Mouse (Mus musculus) kidney, embryonic 16.5 days (tissue): ENCODE data around the gene Polr2h. TPM values are rescaled to one million over a fixed set of nuclear protein-coding genes. Genes with fewer than 3 reads are reported as not detected.
A peak's percentile ranks its signal among the peaks of the same experiment; 100 is the strongest.

Experiments used
- ATAC-seq: fragments of 200-750 bp; cut with Nextera tagmentation; 2 replicates; pipeline ENCODE4 v1.8.0; 2017; ENCODE audit warnings: moderate TSS enrichment; ENCODE audit not compliant: low FRiP score, low TSS enrichment
- H3K27ac ChIP-seq: fragments of 300-500 bp; sonication (generic); 2 replicates; pipeline ENCODE4 v1.5.1; 2014; ENCODE audit warnings: low read length
- H3K27me3 ChIP-seq: fragments of 300-500 bp; sonication (generic); 2 replicates; pipeline ENCODE4 v1.6.1; 2014; ENCODE audit warnings: low read length, control low read depth, mixed read lengths; ENCODE audit not compliant: insufficient read depth
- H3K36me3 ChIP-seq: fragments of 300-500 bp; sonication (generic); 2 replicates; pipeline ENCODE4 v1.6.1; 2014; ENCODE audit warnings: low read length, control low read depth, mixed read lengths; ENCODE audit not compliant: insufficient read depth
- H3K4me1 ChIP-seq: fragments of 300-500 bp; sonication (generic); 2 replicates; pipeline ENCODE4 v1.6.1; 2014; ENCODE audit warnings: low read length, control low read depth, mixed read lengths; ENCODE audit not compliant: insufficient read depth
- H3K4me2 ChIP-seq: fragments of 300-500 bp; sonication (generic); replicated peaks from 2 replicates; pipeline ENCODE4 v1.6.1; 2014; ENCODE audit warnings: low read depth, low read length
- H3K4me3 ChIP-seq: fragments of 300-500 bp; sonication (generic); 2 replicates; pipeline ENCODE4 v1.5.1; 2014; ENCODE audit warnings: mild to moderate bottlenecking, low read length
- H3K9ac ChIP-seq: fragments of 300-500 bp; sonication (generic); replicated peaks from 2 replicates; pipeline ENCODE4 v1.6.1; 2014; ENCODE audit warnings: low read length
- H3K9me3 ChIP-seq: fragments of 300-500 bp; sonication (generic); 2 replicates; pipeline ENCODE4 v1.6.1; 2016; ENCODE audit warnings: low read length, control low read depth
- WGBS: fragments of 180-500 bp; shearing (Covaris S2); extraction: QIAGEN DNeasy Blood & Tissue Kit; methylation state at CpG from one replicate; pipeline ENCODE4 v1.1.7; 2014; 5-methylcytosine and 5-hydroxymethylcytosine counted together
- polyA plus RNA-seq: library from polyadenylated mRNA; unstranded; fragments of >200 nt; fragmentation: Nextera tagmentation; extraction: Ambion mirVana; gene quantifications from 2 replicates; pipeline ENCODE4 v1.2.1, GENCODE M21; 2015

Polr2h gene
- polyA plus RNA-seq, 1 experiment from 2014 or later, result 119 TPM

DNA sequence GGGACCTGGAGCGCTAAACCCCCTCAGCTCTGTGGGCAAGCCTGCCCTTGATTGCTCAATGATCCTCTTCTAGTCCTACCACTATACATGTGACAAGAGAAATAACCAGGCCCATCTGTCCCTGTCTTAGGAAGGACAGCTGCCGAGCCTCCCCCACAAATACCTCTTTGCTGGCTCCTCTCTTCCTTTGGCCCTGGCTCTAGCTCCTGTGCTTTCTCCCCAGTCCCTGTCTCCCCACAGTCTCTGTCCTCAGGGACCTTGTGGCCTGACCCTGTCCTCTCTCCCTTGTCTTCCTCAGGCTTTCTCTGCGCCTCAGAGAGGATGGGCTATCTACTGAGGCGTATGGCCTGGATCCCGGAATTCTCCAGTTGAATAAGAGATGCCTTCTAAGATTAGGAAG, 14.2 kb downstream of the Polr2h start:
- H3K4me3 ChIP-seq, result no peak overlapping the region
- H3K9me3 ChIP-seq, result no peaks in the 10 kb centered on the region
- H3K9ac ChIP-seq, result no peak overlapping the region
- H3K27ac ChIP-seq, result no peak overlapping the region
- ATAC-seq, result no peak
- no peak overlapping the region for H3K4me2 ChIP-seq
- peaks cover 28% of the 10 kb centered on the region for H3K4me1 ChIP-seq
- 50% methylated on average over 5 of the region's 5 CpGs for WGBS
- no peaks in the 10 kb centered on the region for H3K36me3 ChIP-seq
- peaks cover 32% of the 10 kb centered on the region for H3K27me3 ChIP-seq

DNA sequence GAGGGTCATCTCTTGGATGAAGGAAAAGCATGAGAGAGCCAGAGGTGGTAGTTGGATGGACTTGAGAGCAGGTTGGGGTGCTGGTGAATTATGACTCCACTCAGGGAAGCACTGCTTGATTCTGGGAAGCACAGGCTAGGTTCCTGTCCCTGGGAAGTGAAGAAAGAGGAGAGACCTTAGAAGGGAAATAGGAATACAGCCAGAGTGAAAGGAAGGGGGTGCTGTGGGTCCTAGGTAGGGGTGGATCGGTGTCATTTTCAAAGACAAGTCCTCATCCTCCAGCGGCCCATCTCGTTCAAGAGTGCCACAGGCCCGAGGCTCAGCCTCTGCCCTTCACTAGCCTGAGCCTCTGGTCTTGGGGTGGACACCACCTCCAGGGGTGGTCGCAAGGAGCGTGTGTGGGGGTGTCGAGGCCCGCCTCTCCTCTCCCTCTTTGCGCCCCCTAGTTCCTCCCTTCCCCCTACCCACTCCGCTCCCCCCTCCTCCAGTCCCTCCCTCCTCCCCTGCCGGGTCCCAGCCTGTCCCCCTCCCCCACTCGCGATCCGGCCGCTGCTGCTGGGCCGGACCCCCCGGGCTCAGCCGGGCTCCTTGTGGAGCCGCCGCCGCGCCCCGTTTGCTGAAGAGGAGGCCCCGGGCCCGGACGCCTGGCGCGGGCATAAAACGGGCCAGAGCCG, 14.9 kb downstream of the Polr2h start:
- H3K4me1 ChIP-seq, result peaks cover 28% of the 10 kb centered on the region
- H3K9me3 ChIP-seq, result no peaks in the 10 kb centered on the region
- H3K27me3 ChIP-seq, result peaks cover 32% of the 10 kb centered on the region
- peak overlapping the region; percentile 80 for H3K9ac ChIP-seq
- no peaks in the 10 kb centered on the region for H3K36me3 ChIP-seq
- H3K4me3 ChIP-seq, result peak overlapping the region; percentile 68
- peak overlapping the region; percentile 100 for H3K4me2 ChIP-seq
- peak; percentile 53 for ATAC-seq
- peak overlapping the region; percentile 80 for H3K27ac ChIP-seq
- WGBS, result 0% methylated on average over 28 of the region's 30 CpGs

DNA sequence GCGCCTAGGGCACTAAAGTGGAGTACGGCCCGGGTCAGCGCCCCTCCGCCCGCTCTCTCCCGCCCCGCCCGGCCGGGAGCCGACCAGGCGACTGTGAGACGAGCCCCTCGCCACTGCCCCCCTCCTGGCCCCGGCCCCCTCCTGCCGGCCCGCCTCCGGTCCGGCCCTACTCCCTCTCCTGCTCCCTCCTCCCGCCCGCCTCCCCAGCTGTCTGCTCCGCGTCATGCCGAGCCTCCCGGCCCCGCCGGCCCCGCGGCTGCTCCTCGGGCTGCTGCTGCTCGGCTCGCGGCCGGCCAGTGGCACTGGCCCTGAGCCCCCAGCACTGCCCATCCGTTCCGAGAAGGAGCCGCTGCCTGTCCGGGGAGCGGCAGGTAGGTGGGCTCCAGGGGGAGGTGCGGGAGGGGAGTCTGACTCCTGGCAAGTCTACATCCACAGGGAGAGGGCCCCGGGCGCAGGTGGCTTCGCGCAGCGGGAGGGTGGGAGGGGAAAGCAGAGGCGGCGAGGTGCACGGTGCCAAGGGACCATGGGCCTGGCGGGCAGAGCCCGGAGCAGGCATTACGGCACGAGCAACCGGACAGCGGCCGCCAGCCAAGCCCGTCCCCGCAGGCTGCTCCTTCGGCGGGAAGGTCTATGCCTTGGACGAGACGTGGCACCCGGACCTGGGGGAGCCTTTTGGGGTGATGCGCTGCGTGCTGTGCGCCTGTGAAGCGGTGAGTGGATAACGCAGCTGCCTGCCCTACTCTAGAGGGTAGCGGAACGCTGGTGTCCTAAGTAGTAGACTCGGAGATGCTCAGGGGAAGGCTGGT, 15.7 kb downstream of the Polr2h start, which contains the start of gene Chrd:
Chrd (plus strand) TSS at position 203 of the 806 bp plus-strand sequence.
- Histone ChIP-seq H3K4me1 (peaks cover 28% of the 10 kb centered on the region), H3K27me3 (peaks cover 32% of the 10 kb centered on the region), H3K4me2 (peak within 1 kb of the TSS; percentile 100), H3K27ac (peak within 1 kb of the TSS; percentile 80), H3K9me3 (no peaks in the 10 kb centered on the region), H3K4me3 (peak within 1 kb of the TSS; percentile 68), H3K36me3 (no peaks in the 10 kb centered on the region), H3K9ac (peak within 1 kb of the TSS; percentile 80)
- under 1% methylated on average over 38 of the region's 70 CpGs for whole genome bisulfite sequencing
- ATAC-seq, result peak; percentile 89

DNA sequence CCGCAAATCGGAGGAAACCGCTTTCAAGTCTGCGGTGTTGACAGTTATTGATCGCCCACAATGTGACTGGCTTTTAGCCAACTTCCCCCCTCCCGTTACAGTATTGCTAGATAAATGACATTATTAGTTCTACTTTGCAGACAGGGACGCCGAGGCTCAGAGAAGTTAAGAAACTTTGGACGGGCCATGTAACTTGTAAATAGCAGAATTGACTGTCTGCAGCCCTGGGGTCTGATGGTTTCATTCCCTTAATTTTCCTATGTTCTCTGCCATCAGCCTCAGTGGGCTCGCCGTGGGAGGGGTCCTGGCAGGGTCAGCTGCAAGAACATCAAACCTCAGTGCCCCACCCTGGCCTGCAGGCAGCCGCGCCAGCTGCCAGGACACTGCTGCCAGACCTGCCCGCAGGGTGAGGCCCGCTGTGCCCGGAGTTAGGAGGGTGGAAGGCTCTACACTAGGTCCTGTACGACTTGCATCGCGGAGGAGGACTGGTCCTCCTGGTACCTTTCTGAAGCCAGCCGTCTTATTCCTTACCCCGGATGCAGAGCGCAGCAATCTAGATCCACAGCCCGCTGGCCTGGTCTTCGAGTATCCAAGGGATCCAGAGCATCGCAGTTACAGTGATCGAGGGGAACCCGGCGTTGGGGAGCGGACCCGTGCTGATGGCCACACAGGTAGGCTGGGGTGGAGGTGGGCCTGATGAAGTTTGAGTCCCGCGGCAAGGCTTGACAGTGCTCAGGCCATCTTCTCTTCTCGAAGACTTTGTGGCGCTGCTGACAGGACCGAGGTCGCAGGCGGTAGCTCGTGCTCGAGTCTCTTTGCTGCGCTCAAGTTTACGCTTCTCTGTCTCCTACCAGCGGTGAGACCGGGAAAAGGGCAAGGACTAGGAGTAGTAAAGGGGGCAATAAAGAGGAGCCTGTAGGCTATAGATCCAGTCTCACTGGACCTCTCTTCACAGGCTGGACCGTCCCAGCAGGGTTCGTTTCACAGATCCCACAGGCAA, 16.6 kb downstream of the Polr2h start, which contains the start of gene Thpo:
Thpo (minus strand) TSS at position 781 of the 1,000 bp plus-strand sequence.
- H3K4me1 ChIP-seq, result peaks cover 28% of the 10 kb centered on the region
- no peaks in the 10 kb centered on the region for H3K9me3 ChIP-seq
- no peaks in the 10 kb centered on the region for H3K36me3 ChIP-seq
- peaks cover 32% of the 10 kb centered on the region for H3K27me3 ChIP-seq
- peak within 1 kb of the TSS; percentile 100 for H3K4me2 ChIP-seq
- H3K9ac ChIP-seq, result peak within 1 kb of the TSS; percentile 80
- ATAC-seq, result no peak
- WGBS, result 3% methylated on average over 45 of the region's 45 CpGs
- no peak within 1 kb of the TSS for H3K27ac ChIP-seq
- H3K4me3 ChIP-seq, result peak within 1 kb of the TSS; percentile 68

DNA sequence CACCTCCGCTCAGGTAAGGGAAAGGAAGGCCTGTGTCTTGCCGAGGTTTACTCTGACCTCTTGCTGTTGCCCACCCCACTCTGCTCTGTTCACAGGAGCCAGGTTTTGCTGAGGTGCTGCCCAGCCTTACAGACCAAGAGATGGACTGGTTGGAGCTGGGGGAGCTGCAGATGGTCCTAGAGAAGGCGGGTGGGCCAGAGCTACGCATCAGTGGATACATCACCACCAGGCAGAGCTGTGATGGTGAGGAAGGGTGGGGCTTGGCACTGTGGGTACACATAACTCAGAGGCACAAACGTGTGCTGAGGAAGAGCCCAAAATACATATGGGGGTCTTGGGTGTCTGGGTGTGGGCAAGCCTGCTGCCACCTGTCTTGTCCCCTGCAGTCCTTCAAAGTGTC, 18.2 kb downstream of the Polr2h start:
- WGBS, result 69% methylated on average over 5 of the region's 5 CpGs
- H3K9ac ChIP-seq, result no peak overlapping the region
- no peak overlapping the region for H3K4me2 ChIP-seq
- no peak for ATAC-seq
- H3K4me3 ChIP-seq, result no peak overlapping the region
- no peak overlapping the region for H3K27ac ChIP-seq
- H3K9me3 ChIP-seq, result no peaks in the 10 kb centered on the region
- H3K4me1 ChIP-seq, result peaks cover 19% of the 10 kb centered on the region
- no peaks in the 10 kb centered on the region for H3K36me3 ChIP-seq
- H3K27me3 ChIP-seq, result peaks cover 32% of the 10 kb centered on the region

DNA sequence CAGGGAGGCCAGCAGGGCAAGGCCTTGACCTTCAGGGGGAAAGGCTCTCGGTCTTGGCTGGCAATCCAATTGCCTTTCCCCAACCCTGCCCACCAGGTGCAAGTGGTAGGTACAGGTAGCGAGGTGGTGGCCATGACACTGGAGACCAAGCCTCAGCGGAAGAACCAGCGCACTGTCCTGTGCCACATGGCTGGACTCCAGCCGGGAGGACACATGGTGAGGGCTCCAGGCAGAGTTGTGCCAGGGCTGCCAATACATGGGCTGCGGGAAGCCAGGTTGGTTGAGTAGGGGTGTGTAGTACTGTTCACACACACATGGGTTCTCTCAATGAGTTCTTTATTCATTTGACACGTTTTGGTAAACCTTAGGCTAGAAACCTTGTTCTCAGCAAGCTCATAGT, 18.7 kb downstream of the Polr2h start:
- no peak overlapping the region for H3K4me3 ChIP-seq
- WGBS, result 90% methylated on average over 7 of the region's 7 CpGs

DNA sequence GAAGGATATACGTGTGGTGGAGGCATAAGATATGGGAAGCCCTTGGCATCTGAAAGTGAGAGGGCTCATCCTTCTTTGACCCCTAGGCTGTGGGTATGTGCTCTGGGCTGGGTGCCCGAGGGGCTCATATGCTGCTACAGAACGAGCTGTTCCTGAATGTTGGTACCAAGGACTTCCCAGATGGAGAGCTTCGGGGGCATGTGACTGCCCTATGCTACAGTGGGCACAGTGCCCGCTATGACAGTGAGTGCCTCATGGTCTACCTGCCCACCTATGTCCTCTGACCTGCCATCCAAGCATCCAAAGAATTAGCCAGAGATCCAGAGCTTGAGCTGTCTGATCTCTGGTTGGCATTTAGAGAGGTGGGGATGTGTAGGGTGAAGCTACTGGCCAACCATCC, 19.4 kb downstream of the Polr2h start:
- Histone ChIP-seq H3K36me3 (no peaks in the 10 kb centered on the region), H3K9ac (no peak overlapping the region), H3K27me3 (peaks cover 32% of the 10 kb centered on the region), H3K27ac (no peak overlapping the region), H3K4me3 (no peak overlapping the region), H3K4me1 (peaks cover 19% of the 10 kb centered on the region), H3K9me3 (no peaks in the 10 kb centered on the region), H3K4me2 (no peak overlapping the region)
- no peak for ATAC-seq
- WGBS, result 92% methylated on average over 5 of the region's 5 CpGs

More for the DNA sequence above, 18.7 kb downstream of the Polr2h start:
- Histone ChIP-seq H3K4me2 (no peak overlapping the region), H3K36me3 (no peaks in the 10 kb centered on the region), H3K9ac (no peak overlapping the region), H3K27me3 (peaks cover 32% of the 10 kb centered on the region), H3K4me1 (peaks cover 19% of the 10 kb centered on the region), H3K9me3 (no peaks in the 10 kb centered on the region), H3K27ac (no peak overlapping the region)
- ATAC-seq, result no peak

DNA sequence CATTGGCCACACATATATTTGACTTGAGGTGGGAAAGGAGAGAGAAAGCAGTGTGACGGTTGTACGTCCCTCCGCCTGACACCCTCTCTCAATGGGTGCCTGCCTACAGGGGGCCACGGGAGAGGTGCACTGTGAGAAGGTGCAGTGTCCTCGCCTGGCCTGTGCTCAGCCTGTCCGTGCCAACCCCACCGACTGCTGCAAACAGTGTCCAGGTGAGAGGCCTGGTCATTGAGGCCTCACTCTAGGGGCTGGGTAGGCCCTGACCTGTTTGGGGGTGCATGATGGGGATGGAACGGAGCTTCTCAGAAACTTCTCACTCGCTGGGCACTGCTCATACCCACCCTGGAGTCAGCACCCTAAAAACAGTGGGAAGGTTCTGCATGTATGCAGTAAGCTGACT, 22.4 kb downstream of the Polr2h start:
- ATAC-seq, result no peak
- 94% methylated on average over 9 of the region's 9 CpGs for WGBS
- H3K4me1 ChIP-seq, result no peaks in the 10 kb centered on the region
- no peaks in the 10 kb centered on the region for H3K36me3 ChIP-seq
- no peak overlapping the region for H3K27ac ChIP-seq
- H3K9ac ChIP-seq, result no peak overlapping the region
- no peak overlapping the region for H3K4me2 ChIP-seq
- H3K4me3 ChIP-seq, result no peak overlapping the region
- H3K27me3 ChIP-seq, result peaks cover 15% of the 10 kb centered on the region
- H3K9me3 ChIP-seq, result no peaks in the 10 kb centered on the region

DNA sequence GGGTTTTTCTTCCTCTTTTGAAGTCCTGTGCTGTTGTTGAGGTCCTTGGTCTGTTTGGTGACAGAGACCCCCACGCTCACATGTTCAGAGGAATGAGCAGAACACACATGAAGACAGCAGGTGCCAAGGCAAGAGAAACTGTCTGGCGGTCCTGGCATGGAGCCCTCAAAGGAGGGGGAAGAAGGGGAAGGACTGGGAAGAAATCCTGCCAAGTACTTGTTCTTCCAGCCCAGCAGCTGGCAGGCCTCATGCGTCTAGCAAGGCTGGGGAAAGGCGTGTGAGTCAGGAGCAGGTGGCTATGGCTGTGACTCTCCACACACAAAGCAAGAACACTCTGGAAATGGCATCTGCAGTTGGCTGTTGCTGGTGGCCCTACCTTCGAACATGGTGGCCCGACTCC, 29.2 kb downstream of the Polr2h start:
- no peak overlapping the region for H3K4me2 ChIP-seq
- WGBS, result 72% methylated on average over 6 of the region's 6 CpGs
- no peak for ATAC-seq
- no peak overlapping the region for H3K9ac ChIP-seq
- no peak overlapping the region for H3K27ac ChIP-seq
- no peaks in the 10 kb centered on the region for H3K27me3 ChIP-seq
- no peak overlapping the region for H3K4me3 ChIP-seq
- no peaks in the 10 kb centered on the region for H3K4me1 ChIP-seq
- no peaks in the 10 kb centered on the region for H3K36me3 ChIP-seq
- H3K9me3 ChIP-seq, result no peaks in the 10 kb centered on the region
